Mouse (Mus musculus): ENCODE data around the gene Pex5l.

Gene Pex5l

DNA sequence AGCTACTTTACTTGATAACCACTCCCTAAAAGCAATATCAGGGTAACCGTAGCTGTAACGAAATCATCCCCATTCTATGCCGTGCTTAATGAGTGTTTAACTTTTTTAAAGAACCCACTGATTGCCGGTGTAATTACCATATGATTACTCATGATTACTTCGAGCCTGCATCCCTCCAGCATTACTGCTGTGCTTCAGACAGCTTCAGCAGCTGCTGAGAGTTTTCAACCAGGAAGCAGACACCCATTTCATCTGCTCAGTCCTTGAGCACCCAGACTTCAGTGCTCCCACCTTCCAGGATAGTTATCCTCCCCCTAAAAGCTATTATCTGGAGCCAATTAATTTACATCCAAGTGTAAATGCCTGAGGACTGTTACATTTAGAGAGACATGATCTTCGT, 218.9 kb downstream of the Pex5l start:
- no peak for DNase-seq

DNA sequence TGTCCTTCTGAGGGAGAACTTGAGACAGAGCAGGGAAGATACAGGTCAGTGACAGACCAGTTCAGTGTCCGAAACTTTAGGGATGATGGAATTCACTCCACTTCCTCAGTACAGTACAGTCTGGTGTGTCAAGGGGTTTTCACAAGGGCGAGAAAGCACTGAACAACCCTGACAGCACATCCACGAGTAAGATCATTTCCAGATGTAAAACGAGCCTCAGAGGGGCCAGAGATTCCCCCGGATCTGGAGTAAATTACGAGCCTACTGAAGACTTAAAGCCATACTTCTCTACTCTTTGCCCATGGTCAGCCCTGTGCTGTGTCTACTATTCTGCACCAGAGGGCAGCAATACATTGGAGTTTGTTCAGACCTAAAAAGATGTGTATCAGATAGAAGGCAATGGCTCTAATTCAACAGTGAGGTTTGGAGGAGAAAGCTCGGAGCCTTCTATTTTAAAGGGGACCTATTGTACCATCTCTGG, 232.9 kb downstream of the Pex5l start:
- peak; percentile 15 for DNase-seq

GRCm38 (mm10) chr3:32908400-32908799, 234.6 kb downstream of the Pex5l start:
- DNase-seq, result no peak

DNA sequence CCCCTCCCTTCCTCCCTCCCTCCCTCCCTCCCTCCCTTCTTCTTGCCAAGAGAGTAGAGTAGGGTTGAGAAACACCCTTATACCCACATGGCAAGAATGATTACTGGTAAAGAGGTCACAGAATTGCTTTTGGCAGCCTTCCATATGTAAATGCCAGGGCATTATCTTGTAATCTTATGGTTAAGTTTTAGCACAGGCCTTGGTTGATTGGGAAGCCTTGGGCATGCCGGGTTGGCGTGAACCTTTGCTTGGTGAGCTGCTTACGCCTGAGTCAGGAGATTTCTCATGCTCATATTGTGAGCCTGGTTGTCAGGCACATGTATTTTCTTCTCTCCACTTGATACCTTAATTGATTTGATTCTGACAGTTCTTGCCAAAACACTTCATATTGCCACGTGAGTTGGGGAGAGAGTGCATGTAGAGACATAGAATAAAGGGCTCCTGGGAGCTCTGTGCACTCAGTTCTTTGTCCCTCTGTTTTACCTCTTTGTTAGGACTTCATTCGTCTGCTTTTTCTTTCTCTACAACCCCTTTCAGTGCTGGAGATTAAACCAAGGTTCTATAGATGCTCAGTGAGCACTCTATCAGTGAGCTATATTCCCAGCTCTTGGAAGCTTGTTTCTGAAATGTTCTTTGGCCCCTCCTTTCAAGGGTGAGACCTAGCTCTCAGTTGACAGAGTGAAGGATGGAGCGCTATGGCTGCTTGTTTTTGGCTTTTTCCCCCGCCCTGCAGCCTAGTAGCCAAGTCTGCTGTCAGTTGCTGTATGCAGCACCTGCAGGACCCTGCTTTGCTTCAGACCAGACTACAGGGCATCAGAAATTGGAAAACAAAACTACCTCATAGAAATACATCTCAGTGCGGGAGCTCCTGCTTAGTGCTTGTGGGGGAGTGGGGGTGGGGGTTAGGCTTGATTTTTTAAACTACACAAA, 236.9 kb downstream of the Pex5l start:
- DNase-seq, result no peak

DNA sequence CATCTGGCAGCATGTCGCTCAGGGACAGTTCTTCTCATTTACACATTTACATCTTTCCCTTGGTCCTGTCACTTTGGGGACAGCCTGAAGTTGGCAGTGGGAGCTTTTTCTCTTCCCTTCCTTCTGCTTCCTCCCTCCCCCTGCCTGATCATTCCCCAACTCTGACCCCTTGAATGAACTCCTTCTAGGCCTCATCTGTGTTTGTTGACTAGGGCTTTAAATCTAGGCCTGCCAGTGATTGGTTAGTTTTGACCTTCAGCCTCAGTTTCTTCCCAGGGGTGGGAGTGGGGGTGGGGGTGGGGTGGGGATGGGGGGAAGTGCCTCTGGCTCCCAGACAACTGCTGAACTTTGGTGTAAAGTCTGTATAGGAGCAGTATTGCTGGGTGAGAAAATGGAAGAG, 238.4 kb downstream of the Pex5l start:
- DNase-seq, result no peak

GRCm38 (mm10) chr3:32903462-32903861, 239.6 kb downstream of the Pex5l start:
- no peak for DNase-seq

Data from right cerebral cortex, postnatal 14 days (tissue).